Mouse (Mus musculus) MEL (cell line): Measurements from ENCODE around the gene Nap1l1.

Experiments
- BHLHE40 ChIP-seq: IDR thresholded peaks from 2 replicates; pipeline ENCODE4 v1.6.1; 2012; ENCODE audit warnings: low read depth, mild to moderate bottlenecking, inconsistent platforms, low read length, improper control_type of control experiment, borderline replicate concordance
- CHD2 ChIP-seq: IDR thresholded peaks from 2 replicates; pipeline ENCODE4 v1.6.1; 2011; ENCODE audit warnings: low read length, improper control_type of control experiment
- CTCF ChIP-seq, 3 experiments: IDR thresholded peaks in 2 of 3; conservative IDR thresholded peaks in 1 of 3; 2 replicates each; pipeline ENCODE4 v1.5.1; 2011 to 2012; ENCODE audit warnings: low read length in 3 of 3, low read depth in 2 of 3, mild to moderate bottlenecking in 2 of 3, improper control_type of control experiment in 1 of 3, inconsistent platforms in 1 of 3, mixed read lengths in 1 of 3, moderate library complexity in 1 of 3; ENCODE audit not compliant: control insufficient read depth in 1 of 3, insufficient read depth in 1 of 3, poor library complexity in 1 of 3, severe bottlenecking in 1 of 3
- EP300 ChIP-seq, 2 experiments: IDR thresholded peaks; 2 replicates each; pipeline ENCODE4 v1.6.1; 2011; ENCODE audit warnings: improper control_type of control experiment in 2 of 2, low read length in 2 of 2, low read depth in 1 of 2, mild to moderate bottlenecking in 1 of 2
- HCFC1 ChIP-seq: IDR thresholded peaks from 2 replicates; pipeline ENCODE4 v1.6.1; 2012; ENCODE audit warnings: low read depth, mild to moderate bottlenecking, inconsistent platforms, low read length, improper control_type of control experiment, moderate library complexity
- KAT2A ChIP-seq: conservative IDR thresholded peaks from 2 replicates; pipeline ENCODE4 v1.6.1; 2012; ENCODE audit warnings: low read depth, low read length, improper control_type of control experiment, inconsistent platforms
- MAZ ChIP-seq: IDR thresholded peaks from 2 replicates; pipeline ENCODE4 v1.6.1; 2012; ENCODE audit warnings: low read depth, mild to moderate bottlenecking, inconsistent platforms, low read length, improper control_type of control experiment
- POLR2A ChIP-seq, 2 experiments: IDR thresholded peaks; 2 replicates each; pipeline ENCODE4 v1.6.1; 2011 to 2012; ENCODE audit warnings: low read length in 2 of 2, mild to moderate bottlenecking in 2 of 2, control low read depth in 1 of 2, improper control_type of control experiment in 1 of 2, low read depth in 1 of 2, moderate library complexity in 1 of 2; ENCODE audit not compliant: control insufficient read depth in 1 of 2, insufficient read depth in 1 of 2, poor library complexity in 1 of 2
- POLR2AphosphoS5 ChIP-seq: IDR thresholded peaks from 2 replicates; pipeline ENCODE4 v1.6.1; 2012; ENCODE audit warnings: low read depth, borderline replicate concordance, mild to moderate bottlenecking, inconsistent platforms, low read length, moderate library complexity, mixed read lengths
- TBP ChIP-seq: IDR thresholded peaks from 2 replicates; pipeline ENCODE4 v1.8.0; 2011; ENCODE audit warnings: low read depth, low read length, improper control_type of control experiment
- ZNF384 ChIP-seq: IDR thresholded peaks from 2 replicates; pipeline ENCODE4 v1.6.1; 2012; ENCODE audit warnings: low read depth, mild to moderate bottlenecking, inconsistent platforms, low read length, improper control_type of control experiment

GRCm38 (mm10) chr10:111506101-111506925 is 33.3 kb downstream of the Nap1l1 start, which contains the start of gene Phlda1:
- TF ChIP-seq POLR2A (IDR thresholded peaks at IDR 0.05; ENCODE audit: control insufficient read depth in 1 of 2, insufficient read depth in 1 of 2, low read depth in 1 of 2, low read length in 2 of 2, poor library complexity in 1 of 2) (peak; percentile 64 to 68; a peak in 3 of 4 replicates), HCFC1 (0 out of 2 replicates have a peak, but pooled peaks have one; percentile 33), TBP (no peak; the same call in 1 of the 2 replicates), CTCF (IDR thresholded peaks at IDR 0.05 in 2 of 3, conservative IDR thresholded peaks at IDR 0.05 in 1 of 3; ENCODE audit: control insufficient read depth in 1 of 3, insufficient read depth in 1 of 3, low read depth in 2 of 3, low read length in 3 of 3, poor library complexity in 1 of 3, severe bottlenecking in 1 of 3) (peak in 2 of 3 experiments; percentile 29 to 35; a peak in 3 of 6 replicates), MAZ (peak; percentile 38; the same call in 1 of the 2 replicates), CHD2 (no peak), ZNF384 (no peak), EP300 (IDR thresholded peaks at IDR 0.05; ENCODE audit: low read depth in 1 of 2, low read length in 2 of 2) (no peak), BHLHE40 (no peak), KAT2A (no peak), POLR2AphosphoS5 (no peak)
